Mouse (Mus musculus) liver (tissue): ENCODE data around the gene Phf12.
A peak's percentile ranks its signal among the peaks of the same experiment; 100 is the strongest.
"Not testable (repeated sequence)": the region's sequence is repeated elsewhere in the genome, so short reads cannot be mapped to it uniquely, and the experiment has no call there.

ENCODE experiments used
- DNase-seq: peaks from one replicate; pipeline ENCODE4 v3.0.0-alpha.2; 2020; ENCODE audit warnings: mixed read lengths

The Phf12 gene

DNA sequence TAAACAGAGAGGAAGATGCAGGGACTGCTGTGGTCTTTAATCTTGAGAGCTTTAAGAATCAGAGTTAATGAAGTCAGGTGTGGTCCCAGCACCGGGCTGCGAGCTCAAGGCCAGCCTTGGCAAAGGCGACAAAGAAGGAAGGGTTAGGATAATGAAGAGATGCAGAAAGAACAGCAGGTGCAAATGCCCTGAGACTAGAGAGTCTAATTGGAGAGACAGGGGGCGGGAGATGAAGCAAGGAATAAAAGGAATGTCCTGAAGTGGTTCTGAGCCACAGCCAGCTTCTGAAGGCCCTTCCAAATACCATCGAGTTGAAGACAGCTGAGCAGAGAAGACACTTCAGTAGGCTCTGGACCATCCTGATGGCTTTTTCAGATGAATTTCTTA lies 50.2 kb downstream of the Phf12 start:
- DNase-seq = no peak

DNA sequence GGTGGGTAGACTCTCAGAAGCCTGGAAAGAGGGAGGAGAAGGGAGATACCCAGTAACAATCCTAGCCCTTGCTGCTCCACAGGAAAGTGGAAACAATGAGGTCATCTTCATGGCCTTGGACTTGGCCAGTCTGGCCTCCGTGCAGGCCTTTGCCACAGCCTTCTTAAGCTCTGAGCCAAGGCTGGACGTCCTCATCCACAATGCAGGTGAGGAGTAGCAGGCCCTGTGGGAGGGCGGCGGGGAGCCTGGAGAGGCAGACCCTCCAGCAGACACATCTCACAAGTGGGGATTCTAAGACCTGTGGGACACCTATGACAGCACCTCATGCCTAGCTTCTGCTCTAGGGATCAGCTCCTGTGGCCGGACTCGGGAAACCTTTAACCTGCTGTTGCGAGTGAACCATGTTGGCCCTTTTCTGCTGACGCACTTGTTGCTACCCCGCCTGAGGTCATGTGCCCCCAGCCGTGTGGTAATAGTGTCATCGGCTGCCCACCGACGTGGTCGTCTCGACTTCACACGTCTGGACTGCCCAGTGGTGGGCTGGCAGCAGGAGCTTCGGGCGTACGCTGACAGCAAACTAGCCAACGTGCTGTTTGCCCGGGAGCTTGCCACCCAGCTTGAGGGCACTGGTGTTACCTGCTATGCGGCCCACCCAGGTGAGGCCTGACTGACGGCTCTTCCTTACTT lies 51.5 kb downstream of the Phf12 start:
- DNase-seq = no peak

DNA sequence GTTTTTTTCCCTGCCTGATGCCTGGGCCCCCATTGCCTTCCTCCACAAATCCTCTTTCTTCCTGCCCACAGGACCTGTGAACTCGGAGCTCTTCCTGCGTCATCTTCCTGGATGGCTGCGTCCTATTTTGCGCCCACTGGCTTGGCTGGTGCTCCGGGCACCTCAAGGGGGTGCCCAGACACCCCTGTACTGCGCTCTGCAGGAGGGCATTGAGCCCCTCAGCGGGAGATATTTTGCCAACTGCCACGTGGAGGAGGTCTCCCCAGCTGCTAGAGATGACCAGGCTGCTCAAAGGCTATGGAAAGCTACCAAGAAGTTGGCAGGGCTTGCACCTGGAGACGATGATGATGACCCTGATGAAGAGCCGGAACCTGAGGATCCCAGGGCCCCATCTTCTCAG lies 54.2 kb downstream of the Phf12 start:
- no peak for DNase-seq

DNA sequence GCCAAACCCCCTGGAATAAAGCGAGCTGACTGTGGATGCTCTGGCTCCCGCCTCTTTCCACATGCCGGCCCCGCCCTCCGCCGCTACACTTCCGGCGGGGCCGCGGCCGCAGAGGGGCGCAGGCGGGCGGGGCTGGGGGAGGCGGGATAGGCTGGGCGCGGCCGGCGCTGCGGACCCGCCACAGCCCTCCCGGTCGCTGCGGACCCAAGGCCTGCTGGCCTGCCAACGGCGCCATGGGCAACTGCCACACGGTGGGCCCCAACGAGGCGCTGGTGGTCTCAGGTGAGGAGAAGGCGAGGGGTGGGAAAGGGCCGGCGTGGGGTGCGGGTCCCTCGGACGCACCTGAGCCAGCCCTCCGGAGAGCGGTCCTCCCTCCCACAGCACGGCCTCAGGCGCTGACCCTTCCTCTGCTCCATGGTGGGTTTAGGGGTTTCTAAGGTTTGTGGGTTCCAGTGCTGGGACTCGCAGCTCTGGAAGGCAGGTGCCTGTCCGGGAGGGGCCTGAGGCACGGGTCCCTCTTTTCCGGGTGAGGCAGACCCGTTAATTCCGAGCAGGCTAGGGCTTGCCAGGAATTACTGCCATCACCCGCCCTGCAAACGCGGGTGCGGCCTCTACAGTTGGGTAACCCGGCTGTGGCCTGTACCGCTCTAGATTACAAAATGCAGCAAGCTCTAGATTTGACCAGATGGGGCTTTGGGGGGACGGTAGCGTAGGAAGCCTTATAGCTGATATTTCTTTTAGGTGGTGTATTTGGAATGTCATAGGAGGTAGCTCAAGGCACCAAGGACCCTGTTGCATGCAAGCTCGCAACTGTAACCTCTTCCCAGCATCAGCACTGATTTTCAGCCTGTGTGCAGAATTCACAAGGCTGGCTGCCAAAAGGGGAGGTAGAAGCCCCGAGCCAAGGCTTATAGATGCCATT lies 55.5 kb downstream of the Phf12 start, which contains the start of gene Flot2:
TSS of gene Flot2 (plus strand) at position 101 of the 922 bp plus-strand sequence.
- peak; percentile 79 for DNase-seq

DNA sequence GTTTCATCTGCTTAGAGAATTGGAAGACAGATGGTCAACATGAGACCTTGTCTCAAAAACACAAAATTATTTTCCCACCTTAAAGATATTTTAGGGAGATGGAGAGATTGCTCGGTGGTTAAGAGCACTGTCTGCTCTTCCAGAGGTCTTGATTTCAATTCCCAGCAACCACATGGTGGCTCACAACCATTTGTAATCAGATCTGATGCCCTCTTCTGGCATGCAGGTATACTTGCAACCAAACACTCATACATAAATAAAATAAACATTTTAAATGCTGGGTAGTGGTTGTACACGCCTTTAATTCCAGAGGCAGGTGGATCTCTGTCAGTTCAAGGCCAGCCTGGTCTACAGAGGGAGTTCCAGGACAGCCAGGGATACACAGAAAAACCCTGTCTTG lies 58.3 kb downstream of the Phf12 start:
- DNase-seq = no peak

DNA sequence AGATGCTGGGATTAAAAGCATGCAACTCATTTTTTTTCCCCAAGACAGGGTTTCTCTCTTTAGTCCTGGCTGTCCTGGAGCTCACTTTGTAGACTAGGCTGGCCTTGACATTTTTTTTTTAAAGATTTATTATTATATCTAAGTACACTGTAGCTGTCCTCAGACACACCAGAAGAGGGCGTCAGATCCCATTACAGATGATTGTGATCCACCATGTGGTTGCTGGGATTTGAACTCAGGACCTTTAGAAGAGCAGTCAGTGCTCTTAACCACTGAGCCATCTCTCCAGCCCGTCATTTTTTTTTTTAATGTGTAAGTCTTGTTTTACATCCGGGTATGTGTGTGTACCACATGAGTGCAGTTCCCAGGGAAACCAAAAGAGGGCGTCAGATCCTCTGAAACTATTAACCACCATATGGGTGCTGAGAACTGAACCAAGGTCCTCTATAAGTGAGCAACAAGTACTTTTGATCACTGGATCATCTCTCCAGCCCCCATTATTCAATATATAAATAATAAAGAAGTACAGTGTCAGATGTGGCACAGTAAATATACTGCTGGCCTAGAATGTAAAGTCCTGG lies 59.8 kb downstream of the Phf12 start:
- not testable (repeated sequence) for DNase-seq

DNA sequence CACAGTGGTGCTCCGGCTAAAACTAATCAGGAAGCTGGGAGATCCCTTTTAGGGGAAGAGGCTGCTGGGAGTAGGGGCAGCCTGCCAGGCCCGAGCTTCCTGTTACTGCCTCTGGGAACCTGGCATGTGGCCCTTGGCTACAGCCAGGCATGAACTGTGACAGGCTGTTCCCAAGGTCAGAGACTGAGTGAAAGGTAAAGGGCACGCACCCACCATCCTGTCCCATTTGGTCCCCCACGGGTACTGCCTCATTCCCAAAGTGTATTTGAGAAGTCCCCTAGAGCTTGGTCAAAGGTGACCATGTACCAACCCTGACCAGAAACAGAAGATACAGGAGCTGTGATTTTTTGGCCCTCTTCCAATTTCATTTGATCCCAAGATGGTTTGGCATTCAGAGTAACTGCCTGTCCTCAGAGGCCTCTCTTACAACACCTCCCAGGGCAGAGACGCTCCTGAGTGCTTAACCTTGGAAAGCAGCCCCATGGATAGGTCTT lies 62.3 kb downstream of the Phf12 start:
- DNase-seq = no peak

DNA sequence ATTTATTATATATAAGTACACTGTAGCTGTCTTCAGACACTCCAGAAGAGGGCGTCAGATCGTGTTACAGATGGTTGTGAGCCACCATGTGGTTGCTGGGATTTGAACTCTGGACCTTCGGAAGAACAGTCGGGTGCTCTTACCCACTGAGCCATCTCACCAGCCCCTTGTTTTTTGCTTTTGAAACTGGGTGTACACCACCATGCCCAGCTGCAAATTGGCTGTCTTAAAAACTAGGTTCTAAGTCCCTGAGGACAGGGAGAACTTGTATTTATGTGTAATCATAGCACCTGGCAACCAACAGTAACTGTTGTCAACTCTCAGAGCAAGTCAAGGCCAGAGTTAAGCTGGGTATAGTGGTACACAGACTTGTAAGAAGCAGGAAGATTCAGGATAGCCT lies 66.1 kb downstream of the Phf12 start:
- not testable (repeated sequence) for DNase-seq

DNA sequence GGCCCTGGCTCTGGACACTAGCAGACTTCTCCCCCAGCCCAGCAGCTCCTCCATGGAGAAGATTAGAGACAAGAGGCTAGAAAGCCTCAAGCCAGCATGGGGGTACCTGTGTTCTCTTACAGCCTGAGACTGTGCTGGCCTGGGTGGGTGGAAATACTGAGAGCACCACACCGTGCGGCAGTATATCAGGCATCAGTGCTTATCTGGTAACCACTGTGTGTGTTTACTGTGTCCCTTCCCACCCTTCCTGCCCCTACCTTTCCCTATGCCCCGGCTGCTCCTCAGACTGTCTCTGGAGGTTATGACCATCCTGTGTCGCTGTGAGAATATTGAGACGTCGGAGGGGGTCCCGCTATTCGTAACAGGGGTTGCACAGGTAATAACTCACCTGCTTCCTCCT lies 70.5 kb downstream of the Phf12 start:
- DNase-seq = peak; percentile 54

DNA sequence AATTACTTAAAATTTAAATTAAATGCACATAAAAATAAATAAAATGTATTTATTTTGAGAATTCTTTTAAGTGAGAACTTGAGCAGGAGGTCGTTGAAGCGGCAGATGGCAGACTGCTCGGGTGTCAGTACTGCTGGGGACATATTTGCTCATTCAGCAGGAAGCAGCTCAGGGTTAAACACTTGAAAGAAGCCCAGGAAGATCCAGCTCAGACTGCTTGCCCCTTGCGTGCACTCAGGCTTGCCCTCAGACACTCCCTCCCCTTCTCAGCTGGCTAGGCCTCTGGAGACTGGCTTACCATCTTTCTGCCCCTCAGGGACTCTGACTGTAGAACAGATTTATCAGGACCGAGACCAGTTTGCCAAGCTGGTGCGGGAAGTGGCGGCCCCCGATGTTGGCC lies 74.4 kb downstream of the Phf12 start:
- no peak for DNase-seq

DNA sequence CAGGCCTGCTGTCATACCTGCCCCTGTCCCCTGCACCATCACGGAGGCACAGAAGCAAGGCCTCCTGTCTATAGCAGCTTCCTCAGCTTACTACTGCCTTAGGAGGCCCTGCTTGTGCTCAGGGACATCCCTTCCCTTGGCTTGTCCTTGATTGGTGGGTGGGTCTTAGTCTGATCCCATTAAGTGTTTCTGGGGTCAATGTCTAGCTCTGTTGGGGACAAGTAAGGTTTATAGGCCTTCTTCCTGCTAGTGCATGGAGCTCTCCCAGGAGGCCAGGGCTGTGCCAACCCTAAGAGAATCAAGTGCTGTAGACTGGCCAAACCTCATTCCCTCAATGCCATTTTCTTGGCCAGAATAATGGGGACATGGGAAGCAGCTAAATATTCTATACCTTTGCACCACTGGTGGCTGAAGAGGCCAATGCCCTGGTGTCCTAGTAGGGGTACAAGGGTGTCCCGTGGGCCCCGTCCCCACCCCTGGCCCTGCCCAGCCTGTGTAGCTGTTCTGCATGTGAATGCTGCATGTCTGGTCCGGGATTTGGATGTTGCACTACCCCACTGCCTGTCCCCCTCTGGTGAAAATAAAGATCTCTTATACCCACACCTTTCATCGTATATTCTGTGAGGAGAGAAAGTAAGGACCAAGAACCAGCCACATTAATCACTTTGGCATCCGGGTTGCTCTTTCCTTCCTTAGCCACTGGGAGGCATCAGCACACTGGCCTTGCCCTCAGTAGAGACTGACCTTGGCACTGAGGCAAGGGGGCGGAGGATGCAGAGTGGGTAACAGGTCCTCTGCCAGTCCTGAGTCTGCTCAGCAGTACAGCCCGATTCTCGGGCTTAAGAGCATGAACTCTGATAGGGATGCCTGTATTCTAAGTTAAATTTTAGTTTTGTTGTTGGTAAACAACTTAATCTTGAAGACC lies 77.5 kb downstream of the Phf12 start:
- peak; percentile 86 for DNase-seq

DNA sequence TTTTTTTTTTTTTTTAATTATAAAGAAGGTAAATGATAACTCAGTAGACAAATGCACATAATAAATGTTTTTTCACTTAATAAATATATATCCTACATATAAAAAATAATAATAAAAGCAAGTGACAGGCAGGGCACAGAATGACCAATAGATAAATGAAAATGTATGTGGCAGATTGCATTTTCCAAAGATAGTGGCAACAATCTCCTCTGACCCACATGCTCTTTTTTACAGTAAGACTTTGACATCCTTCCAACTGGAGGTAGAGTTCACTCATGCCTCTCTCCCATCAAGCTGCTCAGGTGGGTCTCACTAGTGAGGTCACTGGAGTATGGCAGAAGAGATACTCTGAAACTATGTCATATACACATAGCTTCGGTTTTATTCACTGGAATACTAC lies 80.0 kb downstream of the Phf12 start:
- no peak for DNase-seq

DNA sequence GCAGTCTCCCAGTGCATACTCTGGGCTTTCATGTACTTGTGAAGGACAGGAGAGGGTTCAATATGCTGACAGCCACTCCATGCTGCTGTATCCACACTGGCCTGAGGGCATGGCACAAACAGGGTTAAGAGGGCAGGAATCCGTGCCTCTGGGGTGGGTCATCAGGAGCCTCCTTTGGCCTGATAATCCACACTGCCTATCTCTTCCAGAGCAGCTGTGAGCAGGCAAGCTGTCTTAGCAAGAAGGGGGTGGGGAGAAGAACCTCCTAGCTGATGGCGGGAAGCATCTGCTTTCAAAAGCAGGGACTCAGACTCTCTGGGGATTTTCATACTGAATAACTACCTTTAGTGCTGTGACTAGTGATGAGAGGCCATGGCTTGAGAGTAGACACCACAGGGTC lies 83.4 kb downstream of the Phf12 start:
- DNase-seq = peak; percentile 90

DNA sequence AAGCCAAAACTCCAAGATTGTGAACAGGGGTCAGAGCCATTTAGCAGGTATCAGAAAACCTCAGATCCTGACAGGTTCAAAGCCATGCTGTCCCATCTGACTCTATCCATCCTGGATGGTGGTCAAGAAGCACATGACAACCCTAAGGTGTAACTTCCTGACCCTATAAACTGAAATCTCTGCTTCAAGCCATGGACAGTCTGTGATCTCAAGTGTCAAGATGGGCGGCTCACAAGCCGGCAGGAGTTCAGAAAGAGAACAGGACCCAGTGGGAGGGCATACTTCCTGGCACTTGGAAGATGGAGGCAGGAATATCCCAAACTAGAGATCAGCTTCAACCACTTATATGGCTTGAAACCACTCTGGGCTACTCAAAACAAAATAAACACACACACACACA lies 84.1 kb downstream of the Phf12 start:
- no peak for DNase-seq

DNA sequence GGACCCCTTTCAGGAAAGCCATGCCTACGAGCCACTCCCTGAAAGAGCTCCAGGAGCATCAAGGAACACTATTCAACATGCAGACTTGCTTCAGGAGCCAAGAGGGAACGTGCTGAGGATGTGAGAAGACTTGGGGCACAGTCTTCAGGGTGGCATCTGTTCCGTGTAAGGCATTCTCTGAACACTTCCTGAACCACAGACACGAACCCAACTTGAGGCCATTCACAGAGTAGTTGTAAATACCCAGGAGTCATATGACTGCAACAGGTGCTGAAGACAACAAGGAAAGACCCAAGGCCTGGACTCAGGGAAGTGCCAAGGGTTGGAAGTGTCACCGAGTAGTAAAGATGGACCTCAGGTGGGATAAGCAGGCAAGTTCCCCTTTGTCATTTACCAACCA lies 85.0 kb downstream of the Phf12 start:
- DNase-seq = no peak

DNA sequence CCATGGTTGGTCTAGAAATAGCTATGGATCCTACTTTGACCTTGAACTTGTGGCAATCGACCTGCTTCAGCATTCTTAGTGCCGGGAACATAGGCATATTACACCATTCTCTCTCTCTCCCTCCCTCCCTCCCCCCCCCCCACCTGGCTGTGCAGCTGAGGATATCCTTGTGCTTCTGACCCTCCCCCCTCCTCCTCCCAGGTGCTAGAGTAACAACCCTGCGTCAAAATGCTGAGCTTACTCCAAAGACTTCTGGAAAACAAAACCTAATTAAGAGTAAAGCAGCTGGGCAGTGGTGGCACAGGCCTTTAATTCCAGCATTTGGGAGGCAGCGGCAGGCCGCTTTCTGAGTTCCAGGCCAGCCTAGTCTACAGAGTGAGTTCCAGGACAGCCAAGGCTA lies 86.6 kb downstream of the Phf12 start:
- peak; percentile 75 for DNase-seq

DNA sequence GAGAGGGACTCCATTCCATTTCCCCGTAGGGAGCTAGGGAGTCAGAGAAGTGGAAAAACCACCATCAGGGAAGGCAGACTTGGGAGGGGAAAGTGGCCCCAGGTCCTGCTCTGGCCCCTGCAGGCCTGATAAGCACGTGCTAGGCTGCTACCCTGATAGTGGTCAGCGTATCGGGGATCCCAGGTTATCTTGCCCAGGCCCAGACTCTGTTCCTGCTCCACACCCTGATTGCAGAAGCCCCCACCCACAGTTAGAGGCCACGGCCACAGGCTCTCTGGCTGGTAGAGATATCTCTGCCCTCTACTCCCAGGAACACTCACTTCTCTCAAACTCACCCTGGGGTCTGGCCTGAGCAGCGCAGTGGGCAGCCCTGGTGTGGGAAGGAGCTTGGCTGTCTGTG lies 87.1 kb downstream of the Phf12 start:
- DNase-seq = peak; percentile 95

DNA sequence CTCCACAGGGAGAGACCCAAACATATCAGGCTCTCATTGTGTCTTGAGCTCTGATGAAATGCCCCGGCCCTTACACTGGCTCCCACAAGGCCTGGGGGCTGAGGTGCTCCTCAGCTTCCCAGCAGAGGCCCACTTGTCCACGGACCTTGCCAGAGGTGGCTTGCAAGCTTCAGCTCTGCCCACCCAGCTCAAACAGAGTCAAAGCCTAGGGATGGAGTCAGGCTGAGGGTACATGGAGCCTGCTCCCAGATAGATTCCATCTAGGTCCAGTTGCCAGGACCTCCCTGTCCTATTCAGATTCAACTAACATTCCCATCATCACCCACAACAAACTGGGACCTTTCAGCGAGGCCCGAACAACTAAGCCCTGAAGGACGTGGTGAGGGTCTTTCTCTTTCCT lies 89.4 kb downstream of the Phf12 start:
- no peak for DNase-seq

DNA sequence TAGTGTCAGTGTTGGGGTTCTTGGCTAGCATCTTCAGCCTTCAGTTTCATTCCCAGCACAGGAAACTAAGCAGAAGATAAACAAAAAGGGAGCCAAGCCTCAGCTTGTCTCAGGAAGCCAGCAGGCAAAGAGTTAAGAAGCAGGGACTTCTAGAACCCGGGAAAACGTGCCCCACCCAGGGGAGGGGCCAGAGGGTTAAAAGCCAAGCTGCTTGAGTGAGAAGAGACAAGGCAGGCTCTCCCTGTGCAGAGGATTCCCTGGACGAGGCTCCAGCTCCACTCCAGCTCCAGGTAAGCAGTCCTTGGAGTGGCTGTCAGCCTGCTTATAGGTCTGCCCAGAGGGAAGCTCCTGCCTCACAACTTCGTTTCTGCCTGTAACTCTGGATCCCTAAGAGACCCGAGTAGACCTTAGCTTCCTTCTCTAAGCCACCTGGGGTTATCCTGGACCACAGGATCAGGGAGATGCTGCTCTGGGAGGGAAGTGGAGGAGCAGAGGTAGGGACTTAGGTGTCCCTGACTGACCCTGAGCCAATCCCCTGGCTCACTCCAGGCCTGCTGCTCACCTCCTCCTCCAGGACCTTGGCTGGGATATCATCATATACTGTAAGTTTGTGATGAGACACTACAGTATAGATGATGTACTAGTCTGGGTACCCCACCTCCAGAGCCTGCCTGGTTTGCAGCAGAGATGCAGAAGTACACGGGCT lies 90.0 kb downstream of the Phf12 start:
- peak; percentile 96 for DNase-seq

DNA sequence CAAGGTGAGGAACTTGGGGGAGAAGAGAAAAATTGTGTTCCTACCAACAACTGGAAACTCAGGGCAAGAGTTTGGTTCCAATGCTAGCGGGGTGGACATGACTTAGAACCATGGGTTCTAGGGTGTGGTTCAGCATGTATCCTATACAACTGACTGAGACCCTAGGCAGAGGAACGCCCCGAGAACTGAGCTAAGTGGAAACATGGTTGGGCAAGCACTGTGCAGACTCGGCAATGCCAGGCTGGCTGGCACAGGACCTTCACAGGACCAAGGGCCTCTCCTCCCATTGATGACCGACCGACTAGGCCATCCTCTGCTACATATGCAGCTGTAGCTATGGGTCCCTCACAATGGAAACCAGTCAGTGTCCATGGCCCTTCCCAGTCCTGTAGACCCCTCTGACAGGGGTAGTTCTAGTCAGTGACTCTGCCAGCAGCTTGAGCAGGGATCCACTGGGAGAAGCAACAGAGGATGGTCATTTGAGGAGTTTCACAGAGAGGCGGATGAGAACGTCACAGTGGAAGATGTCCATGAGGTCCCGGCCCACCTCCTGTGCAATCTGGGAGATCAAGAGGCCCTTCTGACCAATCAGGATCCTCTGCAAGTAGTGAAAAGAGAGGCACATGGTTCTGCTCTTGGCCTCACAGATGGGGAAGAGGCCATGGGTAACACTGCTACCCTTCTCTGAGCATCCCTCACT lies 91.2 kb downstream of the Phf12 start:
- peak; percentile 88 for DNase-seq

DNA sequence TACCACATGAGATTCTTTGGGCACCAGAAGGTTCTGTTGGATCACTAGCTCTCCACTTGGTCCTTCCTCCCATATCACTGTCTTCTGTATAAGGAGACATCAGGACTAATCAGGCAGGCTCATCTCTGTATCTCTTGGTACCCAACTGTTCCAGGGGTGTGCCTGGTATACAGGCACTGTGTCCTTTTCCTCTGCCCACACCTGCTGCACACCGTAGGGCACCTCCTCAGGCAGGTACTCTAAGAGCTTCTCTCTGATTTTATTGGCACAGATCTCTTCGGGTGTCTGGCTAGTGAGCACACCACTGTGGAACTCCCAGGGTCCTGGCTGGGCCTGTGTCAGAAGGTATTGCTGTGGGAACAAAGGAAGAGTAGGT lies 91.7 kb downstream of the Phf12 start:
- peak; percentile 77 for DNase-seq
